14 mouse cellular contexts compared by ENCODE assay signal in genomic region chr4:125119070-125119469, GRCm38 (mm10). TPM values are rescaled to one million over a fixed set of nuclear protein-coding genes. Genes with fewer than 3 reads are reported as not detected.
DNase-seq lines count a peak whose midpoint lies in the region; ATAC-seq and TF ChIP-seq lines count a peak whose summit lies in the region.
"Had no signal": no experiment of that assay in that cellular context is flagged by ENCODE, and none has a peak within 500 bp of the region (broad histone marks: within the 10 kb centered on the region; RNA-seq: fewer than 3 reads in every experiment).

No protein-coding gene starts in this region.

- TF ChIP-seq CTCF in intestine, postnatal 0 days (IDR thresholded peaks at IDR 0.05; ENCODE audit: low read depth): peak; percentile 28; the same call in 1 of the 2 replicates
- peak; percentile 9; the same call in 1 of the 2 replicates for TF ChIP-seq CTCF in E14TG2a.4 (conservative IDR thresholded peaks at IDR 0.05; ENCODE audit: low read length)

- H3K27ac ChIP-seq in intestine, postnatal 0 days (ENCODE audit: low read depth, low read length): no peak overlapping the region
- no peak overlapping the region for H3K27ac ChIP-seq in intestine, embryonic 15.5 days
- H3K27ac ChIP-seq: liver, embryonic 13.5 days had no signal

- DNase-seq in 3134 (ENCODE audit: extremely low read depth, insufficient read length, low spot score): peak; percentile 28
- DNase-seq in induced T-regulatory cell, adult 2 months (ENCODE audit: low read depth): peak; percentile 21
- DNase-seq in spleen, postnatal 14 days (ENCODE audit: low spot score in 2 of 2): no peak
- no peak for DNase-seq in cerebellum, postnatal 36 days
- no peak for DNase-seq in heart, adult 18-20 months
- DNase-seq: kidney, adult 11 months; liver, embryonic 13.5 days had no signal

- H3K27me3 ChIP-seq in intestine, postnatal 0 days (replicated peaks; ENCODE audit: control insufficient read depth, insufficient read depth, low read length): no peaks in the 10 kb centered on the region
- no peaks in the 10 kb centered on the region for H3K27me3 ChIP-seq in intestine, embryonic 15.5 days (replicated peaks)
- H3K27me3 ChIP-seq in E14TG2a.4 (ENCODE audit: insufficient read depth, low read length): peaks cover 2% of the 10 kb centered on the region; the same call in 1 of the 2 replicates
- H3K27me3 ChIP-seq: liver, embryonic 13.5 days; Patski had no signal

- H3K4me1 ChIP-seq in intestine, postnatal 0 days (replicated peaks; ENCODE audit: control insufficient read depth, insufficient read depth, low read length): peaks cover 22% of the 10 kb centered on the region
- peaks cover 43% of the 10 kb centered on the region for H3K4me1 ChIP-seq in intestine, embryonic 15.5 days (replicated peaks)
- H3K4me1 ChIP-seq in E14TG2a.4 (replicated peaks; ENCODE audit: low read depth, low read length): peaks cover 99% of the 10 kb centered on the region

- no peak for ATAC-seq in intestine, postnatal 0 days
- ATAC-seq in intestine, embryonic 15.5 days: no peak
- ATAC-seq: Patski had no signal

- H3K36me3 ChIP-seq in intestine, postnatal 0 days (ENCODE audit: control insufficient read depth, insufficient read depth): peaks cover 26% of the 10 kb centered on the region
- no peaks in the 10 kb centered on the region for H3K36me3 ChIP-seq in intestine, embryonic 15.5 days
- peaks cover 50% of the 10 kb centered on the region for H3K36me3 ChIP-seq in E14TG2a.4 (ENCODE audit: insufficient read depth, low read length)

- no peaks in the 10 kb centered on the region for H3K9me3 ChIP-seq in intestine, postnatal 0 days (ENCODE audit: control insufficient read depth)
- no peaks in the 10 kb centered on the region for H3K9me3 ChIP-seq in intestine, embryonic 15.5 days
- no peaks in the 10 kb centered on the region for H3K9me3 ChIP-seq in E14TG2a.4 (ENCODE audit: low read length)
- H3K9me3 ChIP-seq: liver, embryonic 13.5 days had no signal

- H3K4me3 ChIP-seq in intestine, postnatal 0 days (ENCODE audit: low read depth, low read length): no peak overlapping the region
- no peak overlapping the region for H3K4me3 ChIP-seq in intestine, embryonic 15.5 days (replicated peaks)
- H3K4me3 ChIP-seq in E14TG2a.4 (replicated peaks; ENCODE audit: low read length): no peak overlapping the region
- H3K4me3 ChIP-seq: liver, embryonic 13.5 days; myocyte had no signal

- no peak overlapping the region for H3K9ac ChIP-seq in intestine, postnatal 0 days (ENCODE audit: low read depth, low read length)
- H3K9ac ChIP-seq in intestine, embryonic 15.5 days: no peak overlapping the region
- H3K9ac ChIP-seq: liver, embryonic 13.5 days had no signal

- WGBS in intestine, postnatal 0 days: 67% methylated on average over 10 of the region's 10 CpGs
- 52% methylated on average over 10 of the region's 10 CpGs for WGBS in intestine, embryonic 15.5 days

- H3K4me2 ChIP-seq in intestine, postnatal 0 days (replicated peaks; ENCODE audit: low read depth): no peak overlapping the region
- no peak overlapping the region for H3K4me2 ChIP-seq in intestine, embryonic 15.5 days (replicated peaks)
- H3K4me2 ChIP-seq: heart, embryonic 11.5 days; liver, embryonic 13.5 days had no signal

RNA-seq across cellular contexts. Expression of gene Zc3h12a, which starts 8.6 kb away (rescaled TPM):
- polyA plus RNA-seq in intestine, postnatal 0 days (2015; fragmentation: Nextera tagmentation; extraction: Ambion mirVana): 1.3 and 1.5 TPM in 2 replicates
- 1.4 and 1.8 TPM in 2 replicates for polyA plus RNA-seq in intestine, embryonic 15.5 days (2015; fragmentation: Nextera tagmentation; extraction: Ambion mirVana)
- total RNA-seq in heart, adult 18-20 months (2021): 1 to 10 TPM; 4.0 to 4.1 TPM

RNA-seq across cellular contexts. Expression of gene Meaf6, which starts 34.1 kb away (rescaled TPM):
- polyA plus RNA-seq in intestine, postnatal 0 days (2015; fragmentation: Nextera tagmentation; extraction: Ambion mirVana): 23.0 and 24.8 TPM in 2 replicates
- 47.1 and 50.8 TPM in 2 replicates for polyA plus RNA-seq in intestine, embryonic 15.5 days (2015; fragmentation: Nextera tagmentation; extraction: Ambion mirVana)
- total RNA-seq in heart, adult 18-20 months (2021): 10 to 100 TPM; 18.3 to 23.4 TPM

RNA-seq across cellular contexts. Expression of gene Snip1, which starts 52.6 kb away (rescaled TPM):
- polyA plus RNA-seq in intestine, postnatal 0 days (2015; fragmentation: Nextera tagmentation; extraction: Ambion mirVana): 13.6 and 15.5 TPM in 2 replicates
- polyA plus RNA-seq in intestine, embryonic 15.5 days (2015; fragmentation: Nextera tagmentation; extraction: Ambion mirVana): 24.6 and 28.2 TPM in 2 replicates
- 1 to 10 TPM; 7.1 to 7.7 TPM for total RNA-seq in heart, adult 18-20 months (2021)

RNA-seq across cellular contexts. Expression of gene Dnali1, which starts 53.6 kb away (rescaled TPM):
- not detected in 2 replicates for polyA plus RNA-seq in intestine, postnatal 0 days (2015; fragmentation: Nextera tagmentation; extraction: Ambion mirVana)
- not detected in 2 replicates for polyA plus RNA-seq in intestine, embryonic 15.5 days (2015; fragmentation: Nextera tagmentation; extraction: Ambion mirVana)
- total RNA-seq in heart, adult 18-20 months (2021): under 1 TPM in 1 of 2 experiments, not detected in 1; 0.33 TPM
- polyA plus RNA-seq: liver, embryonic 13.5 days; small intestine, adult 2 months had no signal

Comparison
In these comparisons a context has a peak if more than half of its experiments do, and no peak if none do; other contexts are left out.
1. DNase-seq: peak in 3134 (single experiment) and induced T-regulatory cell, adult 2 months (single experiment); none in spleen, postnatal 14 days (0 of 2), cerebellum, postnatal 36 days (0 of 2) and heart, adult 18-20 months (0 of 2).